Mouse (Mus musculus) hindbrain, embryonic 15.5 days (tissue): Measurements from ENCODE around the gene Ttc29. TPM values are rescaled to one million over a fixed set of nuclear protein-coding genes. Genes with fewer than 3 reads are reported as not detected.

Experiments
- ATAC-seq: fragments of 200-750 bp; cut with Nextera tagmentation; 2 replicates; pipeline ENCODE4 v1.8.0; 2017; ENCODE audit warnings: low read depth, moderate number of reproducible peaks, moderate TSS enrichment; ENCODE audit not compliant: low FRiP score
- H3K27ac ChIP-seq: fragments of 300-500 bp; sonication (generic); replicated peaks from 2 replicates; pipeline ENCODE4 v1.5.1; 2015; ENCODE audit warnings: mild to moderate bottlenecking, inconsistent platforms
- H3K27me3 ChIP-seq: fragments of 300-500 bp; sonication (generic); 2 replicates; pipeline ENCODE4 v1.6.1; 2015; ENCODE audit warnings: control low read depth, inconsistent platforms
- H3K36me3 ChIP-seq: fragments of 300-500 bp; sonication (generic); 2 replicates; pipeline ENCODE4 v1.6.1; 2015; ENCODE audit warnings: control low read depth, inconsistent platforms
- H3K4me1 ChIP-seq: fragments of 300-500 bp; sonication (generic); replicated peaks from 2 replicates; pipeline ENCODE4 v1.6.1; 2015; ENCODE audit warnings: control low read depth, inconsistent platforms
- H3K4me2 ChIP-seq: fragments of 300-500 bp; sonication (generic); 2 replicates; pipeline ENCODE4 v1.6.1; 2015; ENCODE audit warnings: moderate library complexity, mild to moderate bottlenecking, inconsistent platforms
- H3K4me3 ChIP-seq: fragments of 300-500 bp; sonication (generic); 2 replicates; pipeline ENCODE4 v1.5.1; 2015; ENCODE audit warnings: mild to moderate bottlenecking, inconsistent platforms
- H3K9ac ChIP-seq: fragments of 300-500 bp; sonication (generic); 2 replicates; pipeline ENCODE4 v1.6.1; 2015; ENCODE audit warnings: inconsistent platforms
- H3K9me3 ChIP-seq: fragments of 300-500 bp; sonication (generic); 2 replicates; pipeline ENCODE4 v1.6.1; 2016; ENCODE audit warnings: control low read depth, inconsistent platforms
- WGBS: fragments of 180-500 bp; shearing (Covaris S2); methylation state at CpG from one replicate; pipeline ENCODE4 v1.1.7; 2015; 5-methylcytosine and 5-hydroxymethylcytosine counted together
- polyA plus RNA-seq: library from polyadenylated mRNA; unstranded; fragments of >200 nt; fragmentation: Nextera tagmentation; extraction: Ambion mirVana; gene quantifications from 2 replicates; pipeline ENCODE4 v1.2.1, GENCODE M21; 2015

Ttc29 gene
- polyA plus RNA-seq, 1 experiment from 2014 or later, result 1.2 TPM

GRCm38 (mm10) chr8:78285366-78285765, 72.3 kb downstream of the Ttc29 start:
- no peak for ATAC-seq
- 84% methylated on average over 4 of the region's 4 CpGs for WGBS
- Histone ChIP-seq H3K4me3 (no peak overlapping the region), H3K4me1 (no peaks in the 10 kb centered on the region), H3K27ac (no peak overlapping the region), H3K4me2 (no peak overlapping the region), H3K9ac (no peak overlapping the region), H3K36me3 (no peaks in the 10 kb centered on the region), H3K9me3 (no peaks in the 10 kb centered on the region), H3K27me3 (no peaks in the 10 kb centered on the region)

- no peak overlapping the region for H3K27ac ChIP-seq
- H3K36me3 ChIP-seq, result no peaks in the 10 kb centered on the region
- no peaks in the 10 kb centered on the region for H3K9me3 ChIP-seq
- H3K4me3 ChIP-seq, result no peak overlapping the region
- H3K4me1 ChIP-seq, result no peaks in the 10 kb centered on the region
- H3K27me3 ChIP-seq, result no peaks in the 10 kb centered on the region
- no peak for ATAC-seq
- H3K4me2 ChIP-seq, result no peak overlapping the region
- 77% methylated on average over 10 of the region's 10 CpGs for WGBS
- no peak overlapping the region for H3K9ac ChIP-seq
Measured at GRCm38 (mm10) chr8:78289374-78289971, 76.4 kb downstream of the Ttc29 start.

GRCm38 (mm10) chr8:78290274-78290673, 77.2 kb downstream of the Ttc29 start:
- H3K9me3 ChIP-seq, result no peaks in the 10 kb centered on the region
- no peak overlapping the region for H3K27ac ChIP-seq
- H3K4me3 ChIP-seq, result no peak overlapping the region
- no peak overlapping the region for H3K9ac ChIP-seq
- no peak overlapping the region for H3K4me2 ChIP-seq
- no peak for ATAC-seq
- no peaks in the 10 kb centered on the region for H3K36me3 ChIP-seq
- no peaks in the 10 kb centered on the region for H3K4me1 ChIP-seq
- H3K27me3 ChIP-seq, result no peaks in the 10 kb centered on the region
- 61% methylated on average over 7 of the region's 7 CpGs for WGBS

- H3K4me2 ChIP-seq, result no peak overlapping the region
- H3K9me3 ChIP-seq, result no peaks in the 10 kb centered on the region
- WGBS, result 42% methylated on average over 5 of the region's 5 CpGs
- H3K9ac ChIP-seq, result no peak overlapping the region
- no peak overlapping the region for H3K4me3 ChIP-seq
- H3K27ac ChIP-seq, result no peak overlapping the region
- ATAC-seq, result no peak
- H3K27me3 ChIP-seq, result no peaks in the 10 kb centered on the region
- H3K4me1 ChIP-seq, result no peaks in the 10 kb centered on the region
- no peaks in the 10 kb centered on the region for H3K36me3 ChIP-seq
Measured at GRCm38 (mm10) chr8:78295494-78295893, 82.4 kb downstream of the Ttc29 start.

- no peak for ATAC-seq
- 32% methylated on average over 7 of the region's 7 CpGs for WGBS
- no peak overlapping the region for H3K9ac ChIP-seq
- no peak overlapping the region for H3K4me3 ChIP-seq
- no peak overlapping the region for H3K27ac ChIP-seq
- no peaks in the 10 kb centered on the region for H3K27me3 ChIP-seq
- no peaks in the 10 kb centered on the region for H3K4me1 ChIP-seq
- H3K4me2 ChIP-seq, result no peak overlapping the region
- H3K36me3 ChIP-seq, result no peaks in the 10 kb centered on the region
- no peaks in the 10 kb centered on the region for H3K9me3 ChIP-seq
Measured at GRCm38 (mm10) chr8:78303579-78303978, 90.5 kb downstream of the Ttc29 start.

- Histone ChIP-seq H3K4me1 (no peaks in the 10 kb centered on the region), H3K9me3 (no peaks in the 10 kb centered on the region), H3K27me3 (no peaks in the 10 kb centered on the region), H3K9ac (no peak overlapping the region), H3K36me3 (no peaks in the 10 kb centered on the region), H3K27ac (no peak overlapping the region), H3K4me3 (no peak overlapping the region), H3K4me2 (no peak overlapping the region)
- ATAC-seq, result no peak
- 57% methylated on average over 10 of the region's 10 CpGs for WGBS
Measured at GRCm38 (mm10) chr8:78306604-78307003, 93.5 kb downstream of the Ttc29 start.

GRCm38 (mm10) chr8:78307131-78307530, 94.0 kb downstream of the Ttc29 start:
- Histone ChIP-seq H3K27ac (no peak overlapping the region), H3K27me3 (no peaks in the 10 kb centered on the region), H3K9ac (no peak overlapping the region), H3K9me3 (0 out of 2 replicates have a peak, but pooled peaks cover 3% of the 10 kb centered on the region), H3K4me2 (no peak overlapping the region), H3K4me1 (no peaks in the 10 kb centered on the region), H3K36me3 (no peaks in the 10 kb centered on the region), H3K4me3 (no peak overlapping the region)
- WGBS, result 54% methylated on average over 4 of the region's 4 CpGs
- ATAC-seq, result no peak

GRCm38 (mm10) chr8:78309539-78309938, 96.4 kb downstream of the Ttc29 start:
- Histone ChIP-seq H3K27ac (no peak overlapping the region), H3K4me1 (no peaks in the 10 kb centered on the region), H3K4me2 (no peak overlapping the region), H3K36me3 (no peaks in the 10 kb centered on the region), H3K4me3 (no peak overlapping the region), H3K9ac (no peak overlapping the region), H3K27me3 (no peaks in the 10 kb centered on the region), H3K9me3 (0 out of 2 replicates have a peak, but pooled peaks cover 3% of the 10 kb centered on the region)
- ATAC-seq, result peak; percentile 69
- 46% methylated on average over 6 of the region's 6 CpGs for WGBS

GRCm38 (mm10) chr8:78315576-78315975, 102.5 kb downstream of the Ttc29 start:
- H3K9ac ChIP-seq, result no peak overlapping the region
- no peaks in the 10 kb centered on the region for H3K36me3 ChIP-seq
- H3K9me3 ChIP-seq, result 0 out of 2 replicates have a peak, but pooled peaks cover 3% of the 10 kb centered on the region
- no peaks in the 10 kb centered on the region for H3K27me3 ChIP-seq
- H3K4me2 ChIP-seq, result no peak overlapping the region
- H3K27ac ChIP-seq, result no peak overlapping the region
- no peak for ATAC-seq
- no peaks in the 10 kb centered on the region for H3K4me1 ChIP-seq
- 51% methylated on average over 9 of the region's 9 CpGs for WGBS
- H3K4me3 ChIP-seq, result no peak overlapping the region

GRCm38 (mm10) chr8:78317666-78318065, 104.6 kb downstream of the Ttc29 start:
- Histone ChIP-seq H3K9me3 (no peaks in the 10 kb centered on the region), H3K4me2 (no peak overlapping the region), H3K9ac (no peak overlapping the region), H3K4me3 (no peak overlapping the region), H3K4me1 (no peaks in the 10 kb centered on the region), H3K27ac (no peak overlapping the region), H3K36me3 (no peaks in the 10 kb centered on the region), H3K27me3 (no peaks in the 10 kb centered on the region)
- ATAC-seq, result no peak
- 90% methylated on average over 2 of the region's 2 CpGs for WGBS

- Histone ChIP-seq H3K9ac (no peak overlapping the region), H3K4me1 (no peaks in the 10 kb centered on the region), H3K27me3 (no peaks in the 10 kb centered on the region), H3K4me3 (no peak overlapping the region), H3K36me3 (no peaks in the 10 kb centered on the region), H3K4me2 (no peak overlapping the region), H3K27ac (no peak overlapping the region), H3K9me3 (no peaks in the 10 kb centered on the region)
- 91% methylated on average over 3 of the region's 3 CpGs for WGBS
- ATAC-seq, result no peak
Measured at GRCm38 (mm10) chr8:78323391-78323790, 110.3 kb downstream of the Ttc29 start.

- no peaks in the 10 kb centered on the region for H3K36me3 ChIP-seq
- 50% methylated on average over 11 of the region's 11 CpGs for WGBS
- H3K9me3 ChIP-seq, result no peaks in the 10 kb centered on the region
- H3K4me3 ChIP-seq, result no peak overlapping the region
- H3K4me2 ChIP-seq, result no peak overlapping the region
- no peaks in the 10 kb centered on the region for H3K27me3 ChIP-seq
- 0 out of 2 replicates have a peak, but pooled peaks cover 3% of the 10 kb centered on the region for H3K4me1 ChIP-seq
- no peak overlapping the region for H3K9ac ChIP-seq
- ATAC-seq, result peak; percentile 81
- peak overlapping the region; percentile 56 for H3K27ac ChIP-seq
Measured at GRCm38 (mm10) chr8:78340689-78341529, 127.8 kb downstream of the Ttc29 start.
